In genomic region chr5:150601441-150602230, GRCm38 (mm10) we compare ENCODE assay signal across 9 mouse cellular contexts. TPM values are rescaled to one million over a fixed set of nuclear protein-coding genes. Genes with fewer than 3 reads are reported as not detected.
DNase-seq lines count a peak whose midpoint lies in the region; ATAC-seq and TF ChIP-seq lines count a peak whose summit lies in the region.
"Had no signal": no experiment of that assay in that cellular context is flagged by ENCODE, and none has a peak within 500 bp of the region (broad histone marks: within the 10 kb centered on the region; RNA-seq: fewer than 3 reads in every experiment).

No protein-coding gene starts in this region.

- H3K4me1 ChIP-seq in hindbrain, embryonic 13.5 days (replicated peaks): peaks cover 14% of the 10 kb centered on the region
- peaks cover 5% of the 10 kb centered on the region; the same call in 1 of the 2 replicates for H3K4me1 ChIP-seq in midbrain, postnatal 0 days (ENCODE audit: insufficient read depth, low read length)

- no peak overlapping the region; the same call in 1 of the 2 replicates for H3K9ac ChIP-seq in hindbrain, embryonic 13.5 days
- no peak overlapping the region for H3K9ac ChIP-seq in midbrain, postnatal 0 days (replicated peaks; ENCODE audit: low read length, poor library complexity, severe bottlenecking)

- peak; percentile 4 for ATAC-seq in activated CD4-positive, CD25-positive, alpha-beta regulatory T cell, adult 4 months
- peak; percentile 73 for ATAC-seq in hindbrain, embryonic 13.5 days (ENCODE audit: low FRiP score)
- ATAC-seq in midbrain, postnatal 0 days (ENCODE audit: low FRiP score): peak; percentile 73

- DNase-seq in layer of hippocampus, adult 18-20 months (ENCODE audit: low spot score in 2 of 2): peak; percentile 28 to 53
- DNase-seq in layer of hippocampus, postnatal 25 days (ENCODE audit: extremely low spot score in 1 of 2, low spot score in 1 of 2): no peak
- DNase-seq in midbrain, postnatal 0 days (ENCODE audit: low spot score): peak; percentile 73
- DNase-seq in cerebellum, postnatal 4 days (ENCODE audit: low spot score in 2 of 2): no peak
- DNase-seq in frontal cortex, adult 2 months (ENCODE audit: extremely low spot score in 1 of 2, low spot score in 1 of 2): no peak
- DNase-seq: embryo, embryonic 11 days; right cerebral cortex, postnatal 25 days had no signal

- no peak overlapping the region for H3K4me2 ChIP-seq in hindbrain, embryonic 13.5 days
- H3K4me2 ChIP-seq in midbrain, postnatal 0 days (ENCODE audit: low read depth, low read length, poor library complexity, severe bottlenecking): no peak overlapping the region

- no peak overlapping the region for H3K4me3 ChIP-seq in hindbrain, embryonic 13.5 days
- no peak overlapping the region for H3K4me3 ChIP-seq in midbrain, postnatal 0 days (ENCODE audit: low read depth, low read length)

- H3K36me3 ChIP-seq in hindbrain, embryonic 13.5 days: peaks cover 19% of the 10 kb centered on the region
- H3K36me3 ChIP-seq in midbrain, postnatal 0 days (ENCODE audit: insufficient read depth, low read length): no peaks in the 10 kb centered on the region; the same call in 1 of the 2 replicates

- WGBS in hindbrain, embryonic 13.5 days: 63% methylated on average over 14 of the region's 14 CpGs
- 54% methylated on average over 14 of the region's 14 CpGs for WGBS in midbrain, postnatal 0 days

- H3K9me3 ChIP-seq in hindbrain, embryonic 13.5 days: no peaks in the 10 kb centered on the region
- H3K9me3 ChIP-seq in midbrain, postnatal 0 days (ENCODE audit: low read length): no peaks in the 10 kb centered on the region

- peak overlapping the region; percentile 37; the same call in 1 of the 2 replicates for H3K27ac ChIP-seq in hindbrain, embryonic 13.5 days
- H3K27ac ChIP-seq in midbrain, postnatal 0 days (ENCODE audit: low read depth, low read length): peak overlapping the region; percentile 74

- no peak for TF ChIP-seq CTCF in midbrain, postnatal 0 days (IDR thresholded peaks at IDR 0.05)

- H3K27me3 ChIP-seq in hindbrain, embryonic 13.5 days: peaks cover 11% of the 10 kb centered on the region
- H3K27me3 ChIP-seq in midbrain, postnatal 0 days (ENCODE audit: insufficient read depth, low read length): no peaks in the 10 kb centered on the region

RNA-seq across cellular contexts. Expression of gene N4bp2l1, which starts 4.6 kb away (rescaled TPM):
- 10 to 100 TPM; 54.6 to 55.6 TPM for total RNA-seq in layer of hippocampus, adult 18-20 months (2021)
- total RNA-seq in layer of hippocampus, postnatal 25 days (2021): 10 to 100 TPM; 47.3 to 57.2 TPM
- polyA plus RNA-seq in activated CD4-positive, CD25-positive, alpha-beta regulatory T cell, adult 4 months (2017; shearing (Covaris generic)): 10 to 100 TPM; 53.3 to 53.4 TPM
- polyA plus RNA-seq in hindbrain, embryonic 13.5 days (2015; fragmentation: Nextera tagmentation; extraction: Ambion mirVana): 7.7 and 8.6 TPM in 2 replicates
- 16.8 and 20.5 TPM in 2 replicates for total RNA-seq in midbrain, postnatal 0 days (2014; rRNA removed)
- polyA plus RNA-seq in midbrain, postnatal 0 days (2015; fragmentation: Nextera tagmentation; extraction: Ambion mirVana): 38.0 and 40.1 TPM in 2 replicates
- polyA plus RNA-seq in frontal cortex, adult 2 months (2012; rRNA removed): 52.8 TPM in 2 replicates

Comparison
In these comparisons a context has a peak if more than half of its experiments do, and no peak if none do; other contexts are left out.
1. DNase-seq: peak in layer of hippocampus, adult 18-20 months (2 of 2) and midbrain, postnatal 0 days (single experiment); none in layer of hippocampus, postnatal 25 days (0 of 2), cerebellum, postnatal 4 days (0 of 2) and frontal cortex, adult 2 months (0 of 2).
2. ATAC-seq: peak in every context shown above with its lines; median percentile 73 in hindbrain, embryonic 13.5 days; 73 in midbrain, postnatal 0 days; 4 in activated CD4-positive, CD25-positive, alpha-beta regulatory T cell, adult 4 months.